Mouse (Mus musculus) right cerebral cortex, postnatal 10 days (tissue): ENCODE results near the gene Tenm4.

Experiments
- DNase-seq, 2 experiments: peaks; one replicate each; pipeline ENCODE4 v3.0.0; 2021; ENCODE audit warnings: low spot score in 2 of 2

Gene Tenm4

GRCm38 (mm10) chr7:96643461-96644204 lies 472.6 kb downstream of the Tenm4 start:
- peak; percentile 66 to 68 for DNase-seq

GRCm38 (mm10) chr7:96644205-96644531 lies 473.1 kb downstream of the Tenm4 start:
- no peak for DNase-seq

GRCm38 (mm10) chr7:96647657-96648056 lies 476.6 kb downstream of the Tenm4 start:
- no peak for DNase-seq

- DNase-seq = no peak
These were observed 477.6 kb downstream of the Tenm4 start for GRCm38 (mm10) chr7:96648606-96649005.

- DNase-seq = no peak
These were observed 478.1 kb downstream of the Tenm4 start for GRCm38 (mm10) chr7:96649171-96649570.

- DNase-seq = no peak
These were observed 479.4 kb downstream of the Tenm4 start for GRCm38 (mm10) chr7:96650435-96650834.

GRCm38 (mm10) chr7:96651055-96651454 lies 480.0 kb downstream of the Tenm4 start:
- no peak for DNase-seq

- peak in 1 of 2 experiments; percentile 46 for DNase-seq
These were observed 480.7 kb downstream of the Tenm4 start for GRCm38 (mm10) chr7:96651626-96652341.

- no peak for DNase-seq
These were observed 481.8 kb downstream of the Tenm4 start for GRCm38 (mm10) chr7:96652844-96653243.

GRCm38 (mm10) chr7:96654206-96654605 lies 483.2 kb downstream of the Tenm4 start:
- no peak for DNase-seq

GRCm38 (mm10) chr7:96655096-96655716 lies 484.2 kb downstream of the Tenm4 start:
- no peak for DNase-seq

GRCm38 (mm10) chr7:96657101-96657830 lies 486.2 kb downstream of the Tenm4 start:
- DNase-seq = no peak

GRCm38 (mm10) chr7:96657857-96658580 lies 487.0 kb downstream of the Tenm4 start:
- no peak for DNase-seq

GRCm38 (mm10) chr7:96660907-96661306 lies 489.9 kb downstream of the Tenm4 start:
- no peak for DNase-seq

GRCm38 (mm10) chr7:96661352-96662169 lies 490.5 kb downstream of the Tenm4 start:
- no peak for DNase-seq

- DNase-seq = no peak
These were observed 492.3 kb downstream of the Tenm4 start for GRCm38 (mm10) chr7:96663336-96663735.

GRCm38 (mm10) chr7:96666366-96666896 lies 495.4 kb downstream of the Tenm4 start:
- no peak for DNase-seq

- DNase-seq = no peak
These were observed 496.6 kb downstream of the Tenm4 start for GRCm38 (mm10) chr7:96667688-96668087.

- no peak for DNase-seq
These were observed 499.0 kb downstream of the Tenm4 start for GRCm38 (mm10) chr7:96670095-96670494.

- no peak for DNase-seq
These were observed 501.4 kb downstream of the Tenm4 start for GRCm38 (mm10) chr7:96672322-96672914.
